Mouse (Mus musculus) hindbrain, embryonic 15.5 days (tissue): ENCODE measurements around the gene Gipr. TPM values are rescaled to one million over a fixed set of nuclear protein-coding genes. Genes with fewer than 3 reads are reported as not detected.

Experiments
- ATAC-seq: fragments of 200-750 bp; cut with Nextera tagmentation; 2 replicates; pipeline ENCODE4 v1.8.0; 2017; ENCODE audit warnings: low read depth, moderate number of reproducible peaks, moderate TSS enrichment; ENCODE audit not compliant: low FRiP score
- H3K27ac ChIP-seq: fragments of 300-500 bp; sonication (generic); replicated peaks from 2 replicates; pipeline ENCODE4 v1.5.1; 2015; ENCODE audit warnings: mild to moderate bottlenecking, inconsistent platforms
- H3K27me3 ChIP-seq: fragments of 300-500 bp; sonication (generic); 2 replicates; pipeline ENCODE4 v1.6.1; 2015; ENCODE audit warnings: control low read depth, inconsistent platforms
- H3K36me3 ChIP-seq: fragments of 300-500 bp; sonication (generic); 2 replicates; pipeline ENCODE4 v1.6.1; 2015; ENCODE audit warnings: control low read depth, inconsistent platforms
- H3K4me1 ChIP-seq: fragments of 300-500 bp; sonication (generic); replicated peaks from 2 replicates; pipeline ENCODE4 v1.6.1; 2015; ENCODE audit warnings: control low read depth, inconsistent platforms
- H3K4me2 ChIP-seq: fragments of 300-500 bp; sonication (generic); 2 replicates; pipeline ENCODE4 v1.6.1; 2015; ENCODE audit warnings: moderate library complexity, mild to moderate bottlenecking, inconsistent platforms
- H3K4me3 ChIP-seq: fragments of 300-500 bp; sonication (generic); 2 replicates; pipeline ENCODE4 v1.5.1; 2015; ENCODE audit warnings: mild to moderate bottlenecking, inconsistent platforms
- H3K9ac ChIP-seq: fragments of 300-500 bp; sonication (generic); 2 replicates; pipeline ENCODE4 v1.6.1; 2015; ENCODE audit warnings: inconsistent platforms
- H3K9me3 ChIP-seq: fragments of 300-500 bp; sonication (generic); 2 replicates; pipeline ENCODE4 v1.6.1; 2016; ENCODE audit warnings: control low read depth, inconsistent platforms
- WGBS: fragments of 180-500 bp; shearing (Covaris S2); methylation state at CpG from one replicate; pipeline ENCODE4 v1.1.7; 2015; 5-methylcytosine and 5-hydroxymethylcytosine counted together
- polyA plus RNA-seq: library from polyadenylated mRNA; unstranded; fragments of >200 nt; fragmentation: Nextera tagmentation; extraction: Ambion mirVana; gene quantifications from 2 replicates; pipeline ENCODE4 v1.2.1, GENCODE M21; 2015

Gipr gene
- polyA plus RNA-seq, 1 experiment from 2014 or later = 2.1 TPM

GRCm38 (mm10) chr7:19202065-19202850 lies 36.3 kb upstream of the Gipr start:
- no peak overlapping the region for H3K9ac ChIP-seq
- H3K36me3 ChIP-seq = peaks cover 39% of the 10 kb centered on the region
- ATAC-seq = 0 out of 2 replicates have a peak, but pooled peaks have one; percentile 51
- WGBS = 61% methylated on average over 15 of the region's 15 CpGs
- H3K4me3 ChIP-seq = no peak overlapping the region
- no peak overlapping the region for H3K27ac ChIP-seq
- no peak overlapping the region for H3K4me2 ChIP-seq
- H3K4me1 ChIP-seq = no peaks in the 10 kb centered on the region
- H3K9me3 ChIP-seq = no peaks in the 10 kb centered on the region
- no peaks in the 10 kb centered on the region for H3K27me3 ChIP-seq

DNA sequence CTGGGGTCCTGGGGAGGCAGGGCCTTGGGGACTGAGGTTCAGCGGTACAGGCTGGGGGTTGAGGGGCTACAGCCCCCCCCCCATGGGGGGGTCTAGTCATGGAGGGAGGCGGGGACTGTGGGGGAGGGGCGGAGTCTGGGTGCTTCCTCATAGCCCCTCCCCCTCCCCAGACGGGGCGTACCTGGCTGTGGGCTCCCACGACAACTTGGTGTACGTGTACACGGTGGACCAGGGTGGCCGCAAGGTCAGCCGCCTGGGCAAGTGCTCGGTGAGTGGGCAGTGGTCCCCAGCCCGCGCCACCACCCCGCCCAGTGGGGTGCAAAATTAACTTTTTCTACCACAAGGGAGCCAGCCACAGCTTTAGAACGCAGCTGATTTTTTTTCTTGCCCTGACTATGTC lies 35.7 kb upstream of the Gipr start:
- WGBS = 67% methylated on average over 14 of the region's 15 CpGs
- no peak for ATAC-seq
- peaks cover 45% of the 10 kb centered on the region for H3K36me3 ChIP-seq

DNA sequence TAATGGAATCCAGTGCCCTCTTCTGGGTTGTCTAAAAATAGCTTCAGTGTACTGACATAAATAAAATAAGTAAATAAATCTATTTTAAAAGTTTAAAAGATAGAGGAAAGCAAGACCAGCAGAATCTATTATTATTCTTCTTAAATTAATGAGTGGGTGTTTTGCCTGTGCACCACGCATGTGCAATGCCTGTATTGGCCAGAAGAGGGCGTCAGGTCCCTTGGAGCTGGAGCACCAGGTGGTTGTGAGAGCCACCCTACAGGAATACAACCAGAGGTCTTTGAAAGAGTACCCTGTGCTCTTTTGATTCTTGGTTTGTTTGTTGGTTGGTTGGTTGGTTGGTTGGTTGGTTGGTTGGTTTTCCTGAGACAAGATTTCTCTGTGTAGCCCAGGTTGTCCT lies 32.1 kb upstream of the Gipr start:
- 35% methylated on average over 2 of the region's 2 CpGs for WGBS
- no peaks in the 10 kb centered on the region for H3K9me3 ChIP-seq
- H3K36me3 ChIP-seq = peaks cover 50% of the 10 kb centered on the region
- no peak overlapping the region for H3K27ac ChIP-seq
- H3K4me2 ChIP-seq = no peak overlapping the region
- no peak for ATAC-seq
- H3K27me3 ChIP-seq = no peaks in the 10 kb centered on the region
- no peaks in the 10 kb centered on the region for H3K4me1 ChIP-seq
- no peak overlapping the region for H3K4me3 ChIP-seq
- no peak overlapping the region for H3K9ac ChIP-seq

More for the DNA sequence above, 35.7 kb upstream of the Gipr start:
- no peaks in the 10 kb centered on the region for H3K27me3 ChIP-seq
- no peak overlapping the region for H3K4me3 ChIP-seq
- H3K4me1 ChIP-seq = no peaks in the 10 kb centered on the region
- no peak overlapping the region for H3K9ac ChIP-seq
- H3K9me3 ChIP-seq = no peaks in the 10 kb centered on the region
- H3K4me2 ChIP-seq = no peak overlapping the region
- H3K27ac ChIP-seq = no peak overlapping the region

- no peak overlapping the region for H3K9ac ChIP-seq
- no peaks in the 10 kb centered on the region for H3K27me3 ChIP-seq
- no peak overlapping the region for H3K4me2 ChIP-seq
- no peak for ATAC-seq
- no peaks in the 10 kb centered on the region for H3K4me1 ChIP-seq
- H3K27ac ChIP-seq = no peak overlapping the region
- no peaks in the 10 kb centered on the region for H3K9me3 ChIP-seq
- WGBS = 66% methylated on average over 6 of the region's 6 CpGs
- peaks cover 59% of the 10 kb centered on the region for H3K36me3 ChIP-seq
- no peak overlapping the region for H3K4me3 ChIP-seq
Observed at GRCm38 (mm10) chr7:19196676-19197075, 30.7 kb upstream of the Gipr start.

GRCm38 (mm10) chr7:19194676-19195075 lies 28.7 kb upstream of the Gipr start:
- 96% methylated on average over 4 of the region's 4 CpGs for WGBS
- no peak for ATAC-seq
- Histone ChIP-seq H3K36me3 (peaks cover 63% of the 10 kb centered on the region), H3K27me3 (no peaks in the 10 kb centered on the region), H3K4me3 (no peak overlapping the region), H3K27ac (no peak overlapping the region), H3K4me1 (no peaks in the 10 kb centered on the region), H3K9me3 (no peaks in the 10 kb centered on the region), H3K4me2 (no peak overlapping the region), H3K9ac (no peak overlapping the region)

GRCm38 (mm10) chr7:19184758-19185157 lies 18.8 kb upstream of the Gipr start:
- H3K27me3 ChIP-seq = peaks cover 11% of the 10 kb centered on the region; the same call in 1 of the 2 replicates
- WGBS = 46% methylated on average over 6 of the region's 6 CpGs
- H3K4me3 ChIP-seq = no peak overlapping the region
- H3K9ac ChIP-seq = no peak overlapping the region
- H3K36me3 ChIP-seq = peaks cover 43% of the 10 kb centered on the region
- H3K4me2 ChIP-seq = no peak overlapping the region
- peak overlapping the region; percentile 23; the same call in 1 of the 2 replicates for H3K27ac ChIP-seq
- H3K4me1 ChIP-seq = peaks cover 19% of the 10 kb centered on the region
- H3K9me3 ChIP-seq = no peaks in the 10 kb centered on the region
- 0 out of 2 replicates have a peak, but pooled peaks have one; percentile 12 for ATAC-seq

GRCm38 (mm10) chr7:19184250-19184649 lies 18.3 kb upstream of the Gipr start:
- Histone ChIP-seq H3K27ac (peak overlapping the region; percentile 23; the same call in 1 of the 2 replicates), H3K9ac (no peak overlapping the region), H3K36me3 (peaks cover 42% of the 10 kb centered on the region), H3K4me3 (no peak overlapping the region), H3K4me1 (peaks cover 24% of the 10 kb centered on the region), H3K4me2 (no peak overlapping the region), H3K9me3 (no peaks in the 10 kb centered on the region), H3K27me3 (peaks cover 16% of the 10 kb centered on the region; the same call in 1 of the 2 replicates)
- 63% methylated on average over 2 of the region's 2 CpGs for WGBS
- ATAC-seq = no peak

- Histone ChIP-seq H3K4me1 (peaks cover 49% of the 10 kb centered on the region), H3K27me3 (peaks cover 31% of the 10 kb centered on the region; the same call in 1 of the 2 replicates), H3K27ac (no peak overlapping the region), H3K36me3 (peaks cover 19% of the 10 kb centered on the region), H3K4me3 (peak overlapping the region; percentile 29), H3K9ac (peak overlapping the region; percentile 15), H3K4me2 (peak overlapping the region; percentile 50), H3K9me3 (no peaks in the 10 kb centered on the region)
- 6% methylated on average over 26 of the region's 27 CpGs for WGBS
- ATAC-seq = no peak
Observed at GRCm38 (mm10) chr7:19180862-19181429, 15.0 kb upstream of the Gipr start.

- no peak overlapping the region for H3K9ac ChIP-seq
- H3K27me3 ChIP-seq = peaks cover 31% of the 10 kb centered on the region; the same call in 1 of the 2 replicates
- no peak overlapping the region for H3K27ac ChIP-seq
- ATAC-seq = no peak
- peak overlapping the region; percentile 78 for H3K4me2 ChIP-seq
- peaks cover 47% of the 10 kb centered on the region for H3K4me1 ChIP-seq
- peaks cover 13% of the 10 kb centered on the region; the same call in 1 of the 2 replicates for H3K36me3 ChIP-seq
- H3K9me3 ChIP-seq = no peaks in the 10 kb centered on the region
- H3K4me3 ChIP-seq = peak overlapping the region; percentile 78
- WGBS = 49% methylated on average over 6 of the region's 6 CpGs
Observed at GRCm38 (mm10) chr7:19179936-19180335, 14.0 kb upstream of the Gipr start.

GRCm38 (mm10) chr7:19179173-19179572 lies 13.2 kb upstream of the Gipr start:
- no peak overlapping the region for H3K27ac ChIP-seq
- ATAC-seq = no peak
- no peaks in the 10 kb centered on the region for H3K9me3 ChIP-seq
- peaks cover 31% of the 10 kb centered on the region; the same call in 1 of the 2 replicates for H3K27me3 ChIP-seq
- H3K4me1 ChIP-seq = peaks cover 39% of the 10 kb centered on the region
- H3K4me2 ChIP-seq = peak overlapping the region; percentile 78
- H3K4me3 ChIP-seq = peak overlapping the region; percentile 78
- 0 out of 2 replicates have a peak overlapping the region, but pooled peaks have one; percentile 14 for H3K9ac ChIP-seq
- H3K36me3 ChIP-seq = peaks cover 13% of the 10 kb centered on the region; the same call in 1 of the 2 replicates
- under 1% methylated on average over 30 of the region's 32 CpGs for WGBS

DNA sequence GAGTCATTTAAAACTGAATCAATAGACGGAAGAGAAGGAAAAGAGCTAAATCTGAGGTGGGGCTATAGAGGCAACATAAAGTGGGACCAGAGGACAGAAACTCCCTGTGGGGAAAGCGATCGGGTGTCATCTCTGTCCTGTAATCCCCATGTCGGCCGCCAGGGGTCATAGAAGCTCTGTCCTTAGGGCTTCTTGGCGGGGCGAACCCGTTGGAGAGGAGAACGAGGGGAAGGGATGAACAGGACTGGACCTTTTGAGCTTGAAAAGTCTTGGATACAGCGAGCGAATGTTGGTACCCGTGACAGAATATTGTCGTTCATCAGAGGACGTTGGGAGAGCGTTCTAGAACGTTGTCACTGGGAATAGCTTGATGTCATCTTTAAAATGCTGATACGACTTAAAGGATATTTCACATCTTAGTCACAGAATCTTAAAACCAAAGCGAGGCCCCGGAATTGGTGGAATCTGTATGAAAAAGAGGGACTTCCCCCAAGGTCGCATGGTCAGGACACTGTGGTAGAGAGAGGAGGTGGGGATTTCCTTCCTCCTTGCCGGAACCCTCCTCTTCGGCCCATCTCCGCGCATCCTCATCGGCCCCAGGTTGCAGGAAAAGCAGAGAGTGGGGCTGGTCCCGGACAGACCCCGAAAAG lies 12.6 kb upstream of the Gipr start:
- H3K9me3 ChIP-seq = no peaks in the 10 kb centered on the region
- peak overlapping the region; percentile 78 for H3K4me2 ChIP-seq
- no peak for ATAC-seq
- peaks cover 39% of the 10 kb centered on the region for H3K4me1 ChIP-seq
- peak overlapping the region; percentile 83; the same call in 1 of the 2 replicates for H3K9ac ChIP-seq
- peaks cover 11% of the 10 kb centered on the region; the same call in 1 of the 2 replicates for H3K36me3 ChIP-seq
- peak overlapping the region; percentile 78 for H3K4me3 ChIP-seq
- no peak overlapping the region for H3K27ac ChIP-seq
- 8% methylated on average over 27 of the region's 27 CpGs for WGBS
- peaks cover 31% of the 10 kb centered on the region; the same call in 1 of the 2 replicates for H3K27me3 ChIP-seq
